Mouse (Mus musculus): ENCODE results near the gene Snai3. TPM values are rescaled to one million over a fixed set of nuclear protein-coding genes. Genes with fewer than 3 reads are reported as not detected.

The Snai3 gene
- total and polyA plus RNA-seq, 3 experiments = 0.06 TPM; not detected in 2

DNA sequence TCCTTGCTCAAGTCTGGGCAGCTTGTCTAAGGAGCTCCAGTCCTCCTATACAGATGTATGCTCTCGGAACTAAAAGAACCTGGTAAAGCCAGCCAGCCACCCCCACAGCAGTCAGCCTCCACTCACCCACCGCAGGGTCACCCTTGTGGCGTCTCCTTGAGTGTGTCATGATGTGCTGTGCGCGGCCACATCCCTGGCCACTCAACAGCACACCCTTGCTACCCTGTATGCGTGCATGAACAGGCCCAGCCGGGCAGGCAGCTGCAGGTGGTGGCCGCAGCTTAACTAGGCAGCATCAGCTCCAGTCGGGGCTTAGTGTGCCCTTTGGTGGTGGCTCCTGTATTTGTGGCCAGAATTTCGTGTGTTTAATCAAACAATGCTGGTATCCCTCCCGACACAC lies 3.4 kb downstream of the Snai3 start:
- H3K9ac ChIP-seq (ENCODE audit: control insufficient read depth, low read depth, low read length, poor library complexity, severe bottlenecking) = no peak overlapping the region
- no peaks in the 10 kb centered on the region; a peak in 1 of 4 replicates for H3K27me3 ChIP-seq (ENCODE audit: control insufficient read depth in 1 of 2, insufficient read depth in 2 of 2, low read length in 2 of 2)
- DNase-seq (ENCODE audit: low read depth, low spot score) = no peak
- no peaks in the 10 kb centered on the region for H3K9me3 ChIP-seq (replicated peaks; ENCODE audit: insufficient read depth, low read length)
- H3K79me2 ChIP-seq (ENCODE audit: control insufficient read depth, insufficient read depth, low read length, poor library complexity) = no peaks in the 10 kb centered on the region
- peaks cover 0 to 6% of the 10 kb centered on the region in 2 experiments; a peak in 2 of 4 replicates for H3K36me3 ChIP-seq (ENCODE audit: control insufficient read depth in 1 of 2, insufficient read depth in 2 of 2, low read length in 2 of 2)
- H3K4me3 ChIP-seq (ENCODE audit: control insufficient read depth in 1 of 2, insufficient read depth in 1 of 2, low read depth in 2 of 2, low read length in 2 of 2) = no peak overlapping the region
- peaks cover 10 to 35% of the 10 kb centered on the region in 2 experiments for H3K4me1 ChIP-seq (ENCODE audit: control insufficient read depth in 1 of 2, insufficient read depth in 2 of 2, low read length in 2 of 2)
- H3K27ac ChIP-seq (ENCODE audit: control insufficient read depth, low read depth, low read length) = no peak overlapping the region
- TF ChIP-seq POLR2AphosphoS5 (IDR thresholded peaks at IDR 0.05; ENCODE audit: borderline replicate concordance, low read depth, low read length) (no peak), ZC3H11A (IDR thresholded peaks at IDR 0.05; ENCODE audit: low read depth, low read length) (no peak), TBP (IDR thresholded peaks at IDR 0.05; ENCODE audit: low read depth, low read length) (no peak), TAL1 (IDR thresholded peaks at IDR 0.05; ENCODE audit: low read length) (no peak), SIN3A (IDR thresholded peaks at IDR 0.05; ENCODE audit: low read length) (no peak), GABPA (IDR thresholded peaks at IDR 0.05; ENCODE audit: low read depth, low read length) (no peak), CTCF (IDR thresholded peaks at IDR 0.05 in 2 of 3, conservative IDR thresholded peaks at IDR 0.05 in 1 of 3; ENCODE audit: control insufficient read depth in 1 of 3, insufficient read depth in 1 of 3, low read depth in 2 of 3, low read length in 3 of 3, poor library complexity in 1 of 3, severe bottlenecking in 1 of 3) (no peak), MAFK (IDR thresholded peaks at IDR 0.05; ENCODE audit: borderline replicate concordance, low read depth, low read length) (no peak), MYC (IDR thresholded peaks at IDR 0.05; ENCODE audit: low read depth, low read length) (no peak)

DNA sequence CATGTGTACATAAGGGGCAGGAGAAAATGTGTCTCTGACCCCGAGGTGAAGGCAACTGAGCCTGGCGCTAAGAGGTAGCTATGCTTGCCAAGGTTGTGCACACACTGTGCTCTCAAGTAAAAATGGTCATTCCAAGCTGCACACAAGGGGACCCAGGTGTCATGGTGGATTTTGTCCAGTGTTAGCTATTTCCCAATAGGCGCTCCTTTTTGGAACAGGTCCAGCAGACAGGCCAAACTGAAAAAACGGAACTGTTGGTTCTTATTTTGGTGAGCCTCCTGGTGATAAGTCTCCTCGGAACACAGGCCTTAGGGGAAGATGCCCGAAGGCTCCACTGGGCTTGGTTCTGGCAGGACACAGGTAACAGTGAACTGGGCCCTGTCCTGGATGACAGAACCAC lies 6.1 kb downstream of the Snai3 start:
- DNase-seq (ENCODE audit: low read depth, low spot score) = peak; percentile 71
- no peak overlapping the region for H3K9ac ChIP-seq (ENCODE audit: control insufficient read depth, low read depth, low read length, poor library complexity, severe bottlenecking)
- no peak overlapping the region for H3K27ac ChIP-seq (ENCODE audit: control insufficient read depth, low read depth, low read length)
- TF ChIP-seq E2F4 (IDR thresholded peaks at IDR 0.05; ENCODE audit: borderline replicate concordance, low read depth, low read length) (no peak), GATA1 (IDR thresholded peaks at IDR 0.05; ENCODE audit: low read depth, low read length) (0 out of 2 replicates have a peak, but pooled peaks have one; percentile 10), MYB (IDR thresholded peaks at IDR 0.05; ENCODE audit: low read depth, low read length) (peak; percentile 84), EP300 (IDR thresholded peaks at IDR 0.05; ENCODE audit: low read depth in 1 of 2, low read length in 2 of 2) (peak; percentile 46 to 50; a peak in 3 of 4 replicates)
- peaks cover 9 to 18% of the 10 kb centered on the region in 2 experiments for H3K4me1 ChIP-seq (ENCODE audit: control insufficient read depth in 1 of 2, insufficient read depth in 2 of 2, low read length in 2 of 2)
- H3K9me3 ChIP-seq (replicated peaks; ENCODE audit: insufficient read depth, low read length) = no peaks in the 10 kb centered on the region
- H3K4me3 ChIP-seq (ENCODE audit: control insufficient read depth in 1 of 2, insufficient read depth in 1 of 2, low read depth in 2 of 2, low read length in 2 of 2) = no peak overlapping the region
- no peaks in the 10 kb centered on the region; a peak in 1 of 4 replicates for H3K27me3 ChIP-seq (ENCODE audit: control insufficient read depth in 1 of 2, insufficient read depth in 2 of 2, low read length in 2 of 2)
- H3K36me3 ChIP-seq (ENCODE audit: control insufficient read depth in 1 of 2, insufficient read depth in 2 of 2, low read length in 2 of 2) = peaks cover 0 to 4% of the 10 kb centered on the region in 2 experiments; a peak in 2 of 4 replicates
- no peaks in the 10 kb centered on the region for H3K79me2 ChIP-seq (ENCODE audit: control insufficient read depth, insufficient read depth, low read length, poor library complexity)

DNA sequence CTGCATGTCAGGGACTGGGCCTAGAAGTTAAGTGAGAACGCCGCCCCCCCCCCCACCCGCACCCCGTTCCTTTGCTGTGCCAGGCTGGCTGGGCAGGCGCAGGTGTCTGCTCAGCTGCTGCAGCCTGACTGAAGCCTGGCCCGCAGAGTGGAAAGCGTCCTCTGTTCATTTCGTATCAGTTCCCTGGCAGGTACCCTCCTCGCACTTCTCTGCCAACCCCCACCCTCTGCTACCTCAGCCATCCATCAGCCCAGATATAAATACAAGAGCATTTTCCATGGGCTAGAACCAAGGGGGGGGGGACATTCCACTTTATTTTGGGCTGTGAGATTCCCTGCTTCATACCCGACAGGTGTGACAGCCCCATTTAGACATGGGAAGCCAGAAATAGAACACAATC lies 8.4 kb downstream of the Snai3 start:
- Histone ChIP-seq H3K4me1 (ENCODE audit: control insufficient read depth in 1 of 2, insufficient read depth in 2 of 2, low read length in 2 of 2) (peaks cover 9 to 18% of the 10 kb centered on the region in 2 experiments), H3K36me3 (ENCODE audit: control insufficient read depth in 1 of 2, insufficient read depth in 2 of 2, low read length in 2 of 2) (peaks cover 0 to 2% of the 10 kb centered on the region in 2 experiments; a peak in 2 of 4 replicates), H3K27me3 (ENCODE audit: control insufficient read depth in 1 of 2, insufficient read depth in 2 of 2, low read length in 2 of 2) (no peaks in the 10 kb centered on the region; a peak in 1 of 4 replicates), H3K4me3 (ENCODE audit: control insufficient read depth in 1 of 2, insufficient read depth in 1 of 2, low read depth in 2 of 2, low read length in 2 of 2) (no peak overlapping the region), H3K79me2 (ENCODE audit: control insufficient read depth, insufficient read depth, low read length, poor library complexity) (no peaks in the 10 kb centered on the region), H3K27ac (ENCODE audit: control insufficient read depth, low read depth, low read length) (no peak overlapping the region), H3K9me3 (replicated peaks; ENCODE audit: insufficient read depth, low read length) (no peaks in the 10 kb centered on the region), H3K9ac (ENCODE audit: control insufficient read depth, low read depth, low read length, poor library complexity, severe bottlenecking) (no peak overlapping the region)
- DNase-seq (ENCODE audit: low read depth, low spot score) = no peak
- no peak for TF ChIP-seq NELFE (IDR thresholded peaks at IDR 0.05; ENCODE audit: low read depth, low read length)
- TF ChIP-seq MAFK (IDR thresholded peaks at IDR 0.05; ENCODE audit: borderline replicate concordance, low read depth, low read length) = no peak
- TF ChIP-seq MYB (IDR thresholded peaks at IDR 0.05; ENCODE audit: low read depth, low read length) = no peak
- TF ChIP-seq CHD2 (IDR thresholded peaks at IDR 0.05; ENCODE audit: low read length) = no peak
- no peak for TF ChIP-seq KAT2A (conservative IDR thresholded peaks at IDR 0.05; ENCODE audit: low read depth, low read length)

All from MEL (cell line).